Mouse (Mus musculus) limb, embryonic 13.5 days (tissue): ENCODE measurements around the gene Rufy1. TPM values are rescaled to one million over a fixed set of nuclear protein-coding genes. Genes with fewer than 3 reads are reported as not detected.
A peak's percentile ranks its signal among the peaks of the same experiment; 100 is the strongest.
"Not testable (repeated sequence)": the region's sequence is repeated elsewhere in the genome, so short reads cannot be mapped to it uniquely, and the experiment has no call there.

Experiments used
- ATAC-seq: fragments of 200-750 bp; cut with Nextera tagmentation; 2 replicates; pipeline ENCODE4 v1.8.0; 2017; ENCODE audit warnings: low read depth, moderate number of reproducible peaks, moderate TSS enrichment; ENCODE audit not compliant: low FRiP score
- H3K27ac ChIP-seq: fragments of 300-500 bp; sonication (generic); 2 replicates; pipeline ENCODE4 v1.5.1; 2015; ENCODE audit warnings: inconsistent platforms, mild to moderate bottlenecking, moderate library complexity
- H3K27me3 ChIP-seq: fragments of 300-500 bp; sonication (generic); 2 replicates; pipeline ENCODE4 v1.6.1; 2015; ENCODE audit warnings: mild to moderate bottlenecking, inconsistent platforms
- H3K36me3 ChIP-seq: fragments of 300-500 bp; sonication (generic); 2 replicates; pipeline ENCODE4 v1.6.1; 2015; ENCODE audit warnings: inconsistent platforms, mild to moderate bottlenecking, moderate library complexity
- H3K4me1 ChIP-seq: fragments of 300-500 bp; sonication (generic); 2 replicates; pipeline ENCODE4 v1.6.1; 2015; ENCODE audit warnings: inconsistent platforms
- H3K4me2 ChIP-seq: fragments of 300-500 bp; sonication (generic); replicated peaks from 2 replicates; pipeline ENCODE4 v1.6.1; 2015; ENCODE audit warnings: inconsistent platforms, mild to moderate bottlenecking, moderate library complexity
- H3K4me3 ChIP-seq: fragments of 300-500 bp; sonication (generic); 2 replicates; pipeline ENCODE4 v1.5.1; 2015; ENCODE audit warnings: moderate library complexity, mild to moderate bottlenecking, inconsistent platforms
- H3K9ac ChIP-seq: fragments of 300-500 bp; sonication (generic); 2 replicates; pipeline ENCODE4 v1.6.1; 2015; ENCODE audit warnings: mild to moderate bottlenecking, inconsistent platforms
- H3K9me3 ChIP-seq: fragments of 300-500 bp; sonication (generic); 2 replicates; pipeline ENCODE4 v1.6.1; 2016; ENCODE audit warnings: inconsistent platforms
- WGBS: fragments of 180-500 bp; shearing (Covaris S2); methylation state at CpG from one replicate; pipeline ENCODE4 v1.1.7; 2015; 5-methylcytosine and 5-hydroxymethylcytosine counted together
- polyA plus RNA-seq: library from polyadenylated mRNA; unstranded; fragments of >200 nt; fragmentation: Nextera tagmentation; extraction: Ambion mirVana; gene quantifications from 2 replicates; pipeline ENCODE4 v1.2.1, GENCODE M21; 2015

Rufy1 gene
- polyA plus RNA-seq, 1 experiment from 2014 or later: 27.9 TPM

DNA sequence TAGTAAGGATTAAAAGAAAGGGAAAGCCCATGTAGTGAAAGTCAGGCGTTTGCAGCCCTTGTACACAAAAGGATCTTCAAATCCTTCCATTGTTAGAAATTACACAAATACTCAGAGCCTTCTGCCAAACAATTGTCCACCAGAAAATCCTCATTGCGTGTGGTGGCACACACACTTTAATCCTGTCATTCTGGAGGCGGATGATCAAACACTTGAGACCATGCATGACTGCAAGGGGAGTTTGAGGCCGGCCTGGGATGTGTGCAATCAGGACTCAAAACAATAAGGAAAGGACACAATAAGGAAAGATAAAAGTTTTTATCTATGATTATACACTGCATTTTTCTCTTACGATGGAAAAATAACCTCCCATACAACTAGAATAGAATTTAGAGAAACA lies 55.5 kb downstream of the Rufy1 start:
- Histone ChIP-seq H3K27ac (no peak overlapping the region), H3K27me3 (no peaks in the 10 kb centered on the region), H3K4me3 (no peak overlapping the region), H3K36me3 (peaks cover 14% of the 10 kb centered on the region), H3K9ac (no peak overlapping the region), H3K4me1 (peaks cover 20% of the 10 kb centered on the region), H3K9me3 (no peaks in the 10 kb centered on the region), H3K4me2 (no peak overlapping the region)
- WGBS: 88% methylated on average over 5 of the region's 5 CpGs
- ATAC-seq: no peak

DNA sequence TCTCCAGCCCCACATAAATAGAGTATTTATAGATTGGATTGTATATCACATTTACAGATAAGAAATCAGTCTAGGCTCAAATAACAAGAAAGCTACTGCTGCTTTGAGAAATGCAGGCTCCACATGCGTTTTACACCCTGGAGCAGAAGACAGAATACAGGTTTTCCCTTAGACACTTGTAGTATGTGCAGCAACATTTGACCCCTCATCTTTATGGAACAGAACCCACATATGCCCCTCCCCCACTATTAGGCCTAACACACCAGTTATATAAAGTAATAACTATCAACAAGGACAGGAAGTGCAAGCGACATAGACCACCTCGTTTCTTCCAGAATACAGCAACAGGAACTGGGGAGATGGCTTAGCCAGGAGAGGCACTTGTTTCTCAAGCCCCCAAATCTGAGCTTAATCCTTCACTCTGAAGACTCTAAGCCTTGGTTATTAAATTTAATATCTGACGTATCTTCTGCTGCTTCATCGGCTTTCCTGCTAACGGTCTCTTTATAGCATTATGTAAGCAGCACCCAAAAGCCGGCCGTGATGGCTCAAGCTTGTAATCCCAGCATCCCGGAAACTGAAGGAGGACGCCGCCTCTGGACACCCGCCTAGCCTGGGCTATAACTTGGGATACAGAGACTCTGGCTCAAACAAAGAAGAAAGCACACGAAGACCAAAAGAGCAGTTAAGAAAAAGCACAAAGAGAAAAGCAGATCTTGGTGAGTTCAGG lies 56.5 kb downstream of the Rufy1 start:
- H3K9ac ChIP-seq: no peak overlapping the region
- H3K27me3 ChIP-seq: no peaks in the 10 kb centered on the region
- H3K4me1 ChIP-seq: peaks cover 16% of the 10 kb centered on the region
- H3K4me2 ChIP-seq: no peak overlapping the region
- no peak for ATAC-seq
- no peak overlapping the region for H3K4me3 ChIP-seq
- H3K36me3 ChIP-seq: peaks cover 9% of the 10 kb centered on the region
- WGBS: 86% methylated on average over 13 of the region's 13 CpGs
- no peak overlapping the region for H3K27ac ChIP-seq
- no peaks in the 10 kb centered on the region for H3K9me3 ChIP-seq

DNA sequence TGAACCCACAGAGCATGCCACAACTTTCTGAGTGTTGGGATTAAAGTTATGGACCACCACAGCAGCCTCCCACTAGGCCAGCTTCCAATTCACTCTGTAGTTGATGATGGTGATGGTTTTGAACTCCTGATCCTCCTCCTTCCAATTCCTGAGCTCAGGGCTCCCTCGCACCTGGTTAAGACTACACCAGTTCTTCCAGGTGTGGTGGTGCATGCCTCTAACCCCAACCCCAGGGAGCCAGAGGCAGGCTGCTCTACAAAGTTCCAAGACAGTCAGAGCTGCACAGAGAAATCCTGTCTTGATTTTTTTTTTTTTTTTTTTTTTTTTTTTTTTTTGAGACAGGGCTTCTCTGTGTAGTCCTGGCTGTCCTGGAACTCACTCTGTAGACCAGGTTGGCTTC lies 57.3 kb downstream of the Rufy1 start:
- no peak for ATAC-seq
- Histone ChIP-seq H3K27ac (no peak overlapping the region), H3K4me1 (peaks cover 11% of the 10 kb centered on the region), H3K27me3 (no peaks in the 10 kb centered on the region), H3K4me3 (no peak overlapping the region), H3K4me2 (no peak overlapping the region), H3K9me3 (no peaks in the 10 kb centered on the region), H3K9ac (no peak overlapping the region), H3K36me3 (0 out of 2 replicates have a peak, but pooled peaks cover under 1% of the 10 kb centered on the region)
- 83% methylated on average over 1 of the region's 1 CpGs for WGBS

DNA sequence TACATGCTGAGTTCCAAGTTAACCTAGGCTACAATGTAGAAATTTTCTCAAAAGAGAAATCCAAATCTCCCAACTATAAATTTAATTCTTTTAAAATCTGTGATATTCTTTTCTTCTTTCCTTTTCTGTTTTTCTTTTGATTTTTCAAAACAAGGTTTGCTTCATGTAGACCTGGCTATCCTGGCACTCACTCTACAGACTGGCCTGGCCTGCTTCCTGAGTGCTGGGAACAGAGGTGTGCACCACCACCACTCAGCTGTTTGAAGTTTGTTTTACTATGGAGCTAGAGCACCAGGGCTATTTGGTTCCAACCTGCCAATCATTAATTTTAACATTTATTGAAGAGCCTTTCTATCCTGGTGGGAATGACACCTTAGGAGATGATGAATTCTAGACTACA lies 57.8 kb downstream of the Rufy1 start:
- Histone ChIP-seq H3K36me3 (no peaks in the 10 kb centered on the region), H3K27me3 (no peaks in the 10 kb centered on the region), H3K9me3 (no peaks in the 10 kb centered on the region), H3K9ac (no peak overlapping the region), H3K4me1 (peaks cover 11% of the 10 kb centered on the region), H3K4me3 (no peak overlapping the region), H3K4me2 (no peak overlapping the region), H3K27ac (no peak overlapping the region)
- no peak for ATAC-seq

DNA sequence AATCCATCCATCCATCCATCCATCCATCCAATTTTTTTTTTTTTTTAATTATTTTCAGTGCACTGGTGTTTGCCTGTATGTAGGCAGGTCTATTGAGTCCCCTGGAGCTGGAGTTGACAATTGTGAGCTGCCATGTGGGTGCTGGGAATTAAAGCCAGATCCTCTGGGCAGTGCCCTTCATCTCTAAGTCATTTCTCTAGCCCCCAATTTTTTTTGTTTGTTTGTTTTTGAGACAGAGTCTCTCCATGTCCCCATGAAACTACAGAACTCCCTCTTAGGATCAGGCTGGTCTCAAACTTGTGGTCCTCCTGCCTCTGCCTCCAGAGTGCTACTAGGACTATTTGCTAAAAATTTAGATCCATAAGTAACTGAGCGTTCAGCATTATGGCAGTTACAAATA lies 59.0 kb downstream of the Rufy1 start:
- H3K4me2 ChIP-seq: peak overlapping the region; percentile 66

DNA sequence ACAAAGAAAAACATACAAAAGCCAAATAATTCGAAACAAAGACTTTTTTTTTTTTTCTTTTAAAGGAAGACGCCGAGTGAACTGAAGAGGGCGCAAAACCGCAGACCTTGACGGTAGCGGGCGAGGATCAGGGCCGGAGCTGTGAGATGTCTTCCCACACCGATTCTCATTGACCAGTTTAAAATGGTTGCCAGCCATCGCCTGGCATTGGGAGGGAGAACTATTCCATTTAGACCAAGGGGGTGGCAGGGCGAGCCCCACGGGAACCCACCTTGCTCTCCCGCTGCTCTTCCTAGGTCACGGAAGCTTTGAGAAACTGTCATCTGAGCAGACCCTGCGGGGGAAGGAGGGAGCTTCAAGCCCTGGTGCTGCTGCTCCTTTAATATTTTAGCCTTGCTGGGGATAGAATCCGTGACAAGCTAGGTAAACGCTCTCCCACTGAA lies 59.5 kb downstream of the Rufy1 start:
- Histone ChIP-seq H3K36me3 (no peaks in the 10 kb centered on the region), H3K9me3 (no peaks in the 10 kb centered on the region), H3K27ac (no peak overlapping the region), H3K4me3 (peak overlapping the region; percentile 45), H3K27me3 (no peaks in the 10 kb centered on the region), H3K9ac (peak overlapping the region; percentile 66), H3K4me1 (peaks cover 8% of the 10 kb centered on the region), H3K4me2 (peak overlapping the region; percentile 66)
- 2% methylated on average over 18 of the region's 18 CpGs for WGBS
- 0 out of 2 replicates have a peak, but pooled peaks have one; percentile 59 for ATAC-seq

More for the DNA sequence above, 59.0 kb downstream of the Rufy1 start:
- Histone ChIP-seq H3K36me3 (no peaks in the 10 kb centered on the region), H3K9ac (peak overlapping the region; percentile 66), H3K9me3 (no peaks in the 10 kb centered on the region), H3K27me3 (no peaks in the 10 kb centered on the region), H3K27ac (no peak overlapping the region), H3K4me3 (peak overlapping the region; percentile 45), H3K4me1 (peaks cover 11% of the 10 kb centered on the region)
- WGBS: 91% methylated on average over 1 of the region's 1 CpGs
- no peak for ATAC-seq

DNA sequence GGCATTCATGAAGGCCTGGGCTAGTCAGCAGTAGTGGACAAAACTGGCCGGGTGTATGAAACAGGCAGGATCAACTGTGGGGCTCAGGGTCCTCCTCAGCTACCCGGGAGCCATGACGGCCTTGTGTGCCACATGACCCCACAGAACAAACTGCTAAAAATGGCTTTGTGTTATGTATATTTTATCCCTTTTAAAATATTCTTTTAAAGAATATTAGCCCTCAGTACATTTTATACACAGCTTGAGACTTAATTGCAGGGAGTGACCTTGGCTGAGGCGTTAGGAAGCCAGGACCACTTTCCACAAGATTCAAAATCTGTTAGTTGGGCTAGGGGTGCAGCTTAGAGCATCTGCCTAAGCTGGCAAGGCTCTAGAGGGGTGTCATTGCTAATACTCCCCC lies 60.0 kb downstream of the Rufy1 start:
- no peaks in the 10 kb centered on the region for H3K9me3 ChIP-seq
- H3K9ac ChIP-seq: no peak overlapping the region; the same call in 1 of the 2 replicates
- no peak overlapping the region for H3K27ac ChIP-seq
- no peaks in the 10 kb centered on the region for H3K27me3 ChIP-seq
- no peaks in the 10 kb centered on the region for H3K36me3 ChIP-seq
- no peak for ATAC-seq
- peaks cover 3% of the 10 kb centered on the region; the same call in 1 of the 2 replicates for H3K4me1 ChIP-seq
- WGBS: 69% methylated on average over 4 of the region's 4 CpGs
- peak overlapping the region; percentile 45 for H3K4me3 ChIP-seq
- peak overlapping the region; percentile 66 for H3K4me2 ChIP-seq

DNA sequence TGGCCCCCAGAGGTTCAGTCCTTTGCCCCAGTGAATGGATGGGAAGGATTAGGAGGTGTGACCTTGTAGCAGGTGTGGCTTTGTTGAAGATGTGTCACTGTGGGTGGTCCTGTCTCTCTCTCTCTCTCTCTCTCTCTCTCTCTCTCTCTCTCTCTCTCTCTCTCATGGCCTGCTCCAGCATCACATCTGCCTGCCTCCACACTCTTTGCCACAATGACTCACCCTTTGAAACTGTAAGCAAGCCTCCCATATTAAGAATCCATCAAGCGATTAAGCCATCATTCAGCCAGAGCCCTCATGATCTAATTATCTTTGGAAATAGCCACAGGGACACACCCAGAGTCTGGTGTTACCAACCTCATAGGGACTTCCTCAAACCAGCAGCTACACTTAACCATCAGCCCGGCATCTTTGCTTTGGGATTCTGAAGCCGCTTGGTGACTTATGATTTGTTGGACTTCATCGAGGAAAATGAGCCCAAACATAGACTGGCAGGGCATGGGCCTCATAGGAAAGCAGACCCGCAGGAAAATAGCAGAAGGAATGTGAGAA lies 61.5 kb downstream of the Rufy1 start:
- H3K9me3 ChIP-seq: no peaks in the 10 kb centered on the region
- H3K4me3 ChIP-seq: no peak overlapping the region
- no peaks in the 10 kb centered on the region for H3K36me3 ChIP-seq
- no peak for ATAC-seq
- H3K27ac ChIP-seq: no peak overlapping the region
- H3K9ac ChIP-seq: no peak overlapping the region
- 91% methylated on average over 5 of the region's 5 CpGs for WGBS
- H3K27me3 ChIP-seq: no peaks in the 10 kb centered on the region
- H3K4me1 ChIP-seq: 0 out of 2 replicates have a peak, but pooled peaks cover 3% of the 10 kb centered on the region
- H3K4me2 ChIP-seq: no peak overlapping the region

DNA sequence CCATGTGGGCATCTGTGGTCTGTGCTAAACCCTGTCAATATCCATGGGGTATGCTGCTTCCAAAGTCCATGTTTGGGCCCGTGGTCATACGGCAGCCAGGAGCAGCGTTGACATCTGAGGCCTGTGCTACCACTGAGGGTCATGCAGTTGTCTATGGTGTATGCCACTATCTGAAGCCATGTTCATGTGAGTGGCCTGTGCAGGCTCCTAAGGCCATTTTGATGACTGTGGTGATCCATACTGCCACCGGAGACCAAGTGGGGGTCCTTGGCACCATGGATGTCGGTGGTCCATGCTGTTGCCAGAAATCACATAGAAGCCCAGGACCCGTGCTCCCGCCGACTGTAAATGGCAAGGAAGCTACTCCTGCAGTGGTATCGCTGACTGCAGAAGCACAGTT lies 63.4 kb downstream of the Rufy1 start:
- H3K9ac ChIP-seq: no peak overlapping the region
- H3K9me3 ChIP-seq: no peaks in the 10 kb centered on the region
- no peak overlapping the region for H3K27ac ChIP-seq
- H3K27me3 ChIP-seq: no peaks in the 10 kb centered on the region
- H3K36me3 ChIP-seq: no peaks in the 10 kb centered on the region
- H3K4me2 ChIP-seq: no peak overlapping the region
- H3K4me3 ChIP-seq: no peak overlapping the region
- WGBS: 91% methylated on average over 9 of the region's 9 CpGs
- 0 out of 2 replicates have a peak, but pooled peaks cover 3% of the 10 kb centered on the region for H3K4me1 ChIP-seq
- ATAC-seq: no peak

DNA sequence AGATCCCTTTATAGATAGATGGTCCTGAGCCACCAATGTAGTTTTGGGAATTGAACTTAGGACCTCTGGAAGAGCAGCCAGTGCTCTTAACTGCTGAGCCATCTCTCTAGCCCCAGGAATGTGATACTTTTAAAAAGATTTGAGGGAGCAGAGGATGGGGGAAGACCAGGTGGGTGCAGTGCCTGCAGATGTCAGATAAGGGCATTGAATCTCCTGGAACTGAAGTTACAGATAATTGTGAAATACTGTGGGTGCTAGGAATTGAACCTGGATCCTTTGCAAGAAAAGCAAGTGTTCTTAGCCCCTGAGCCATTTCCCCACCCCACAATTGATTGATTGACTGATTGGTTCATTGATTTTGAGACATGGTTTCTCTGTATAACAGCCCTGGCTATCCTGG lies 65.6 kb downstream of the Rufy1 start:
- Histone ChIP-seq H3K4me1 (no peaks in the 10 kb centered on the region), H3K9ac (no peak overlapping the region), H3K4me2 (no peak overlapping the region), H3K27me3 (no peaks in the 10 kb centered on the region), H3K4me3 (no peak overlapping the region), H3K27ac (no peak overlapping the region), H3K36me3 (no peaks in the 10 kb centered on the region), H3K9me3 (no peaks in the 10 kb centered on the region)
- no peak for ATAC-seq

DNA sequence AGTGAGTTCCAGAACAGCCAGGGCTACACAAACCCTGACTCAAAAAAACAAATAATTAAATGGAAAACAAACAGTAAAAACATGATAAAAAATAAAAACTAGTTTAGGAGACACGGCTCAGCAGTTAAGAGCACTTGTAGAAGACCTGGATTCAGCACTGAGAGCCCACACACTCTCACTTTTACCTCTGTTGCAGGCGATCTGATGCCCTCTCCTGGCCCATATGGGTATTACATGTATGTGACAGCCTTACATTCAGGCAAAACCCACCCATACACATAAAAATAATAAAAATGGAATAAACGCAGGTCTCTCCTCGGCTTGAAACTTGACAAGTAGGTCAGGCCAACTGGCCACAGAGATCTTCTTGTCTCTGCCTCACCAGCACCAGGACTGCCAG lies 66.4 kb downstream of the Rufy1 start:
- Histone ChIP-seq H3K4me3 (no peak overlapping the region), H3K36me3 (no peaks in the 10 kb centered on the region), H3K27me3 (no peaks in the 10 kb centered on the region), H3K4me1 (no peaks in the 10 kb centered on the region), H3K27ac (no peak overlapping the region), H3K9me3 (no peaks in the 10 kb centered on the region), H3K9ac (no peak overlapping the region), H3K4me2 (no peak overlapping the region)
- WGBS: 6% methylated on average over 4 of the region's 4 CpGs
- ATAC-seq: peak; percentile 70; the same call in 1 of the 2 replicates

DNA sequence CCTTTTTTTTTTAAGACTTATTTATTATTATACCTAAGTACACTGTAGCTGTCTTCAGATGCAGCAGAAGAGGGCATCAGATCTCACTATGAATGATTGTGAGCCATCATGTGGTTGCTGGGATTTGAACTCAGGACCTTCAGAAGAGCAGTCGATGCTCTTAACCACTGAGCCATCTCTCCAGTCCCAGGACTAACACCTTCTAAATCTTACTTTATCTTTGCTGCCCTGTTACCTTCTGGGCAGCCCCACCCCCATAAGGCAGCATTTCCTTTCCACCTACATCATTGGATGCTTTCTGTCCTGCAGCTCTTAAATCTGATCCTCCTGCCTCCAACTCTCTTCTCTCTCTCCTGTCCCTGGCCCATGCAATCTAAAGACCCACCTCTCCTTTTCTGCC lies 69.6 kb downstream of the Rufy1 start:
- H3K27me3 ChIP-seq, H3K36me3 ChIP-seq, H3K27ac ChIP-seq, H3K4me3 ChIP-seq, H3K9me3 ChIP-seq, H3K9ac ChIP-seq, ATAC-seq, H3K4me1 ChIP-seq, H3K4me2 ChIP-seq: not testable (repeated sequence)
- 69% methylated on average over 1 of the region's 1 CpGs for WGBS
